Mouse (Mus musculus) small intestine, adult 2 months (tissue): ENCODE results near the gene Srgap3.

ENCODE experiments used
- CTCF ChIP-seq: fragments of 200-500 bp; IDR thresholded peaks from 2 replicates; pipeline ENCODE4 v1.5.1; 2012; ENCODE audit warnings: low read depth, mild to moderate bottlenecking, control low read depth, inconsistent platforms, low read length, moderate library complexity, mixed read lengths; ENCODE audit not compliant: insufficient replicate concordance, insufficient read length; ENCODE audit errors: extremely low read depth
- POLR2A ChIP-seq: fragments of 200-500 bp; IDR thresholded peaks from 2 replicates; pipeline ENCODE4 v1.6.1; 2012; ENCODE audit warnings: low read depth, mild to moderate bottlenecking, control low read depth, inconsistent platforms, low read length, moderate library complexity

DNA sequence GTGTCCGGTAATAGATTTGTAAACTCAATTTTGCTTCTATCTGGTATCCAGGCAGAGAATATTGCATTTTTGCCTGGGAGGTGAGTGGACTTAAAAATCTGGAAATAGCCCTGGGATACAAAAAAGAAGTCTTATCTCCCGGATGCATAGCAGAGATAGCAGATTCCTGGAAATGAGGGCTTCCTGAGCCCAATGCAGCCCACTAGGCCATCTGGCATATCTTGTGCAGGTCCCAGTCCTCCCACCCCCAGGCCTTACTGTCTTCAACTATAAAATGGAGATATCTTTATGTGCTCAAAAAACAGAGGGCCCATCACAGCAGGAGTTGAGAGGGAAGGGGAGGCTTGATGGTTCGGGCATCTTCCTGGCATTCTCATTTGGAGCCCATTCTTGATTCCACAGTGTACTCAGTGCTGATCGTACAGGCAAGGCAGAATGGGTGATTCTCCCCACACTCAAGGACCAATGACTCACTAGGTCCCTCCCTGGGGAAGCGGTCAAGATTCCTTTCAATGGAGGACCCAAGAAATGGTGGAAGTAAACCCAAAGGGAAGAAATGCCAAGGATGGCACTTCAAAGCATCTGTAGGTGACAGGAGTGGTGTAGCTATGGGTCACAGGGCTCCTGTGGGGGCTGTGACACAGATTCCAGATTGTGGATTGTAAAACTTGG, 226.5 kb downstream of the Srgap3 start:
- TF ChIP-seq CTCF (no peak), POLR2A (no peak)
